Mouse (Mus musculus) liver, embryonic 14.5 days (tissue): ENCODE data around the gene Trim7.

Experiments used
- CTCF ChIP-seq: IDR thresholded peaks from 2 replicates; pipeline ENCODE4 v1.5.1; 2016; ENCODE audit warnings: antibody characterized with exemption, low read depth, control low read depth
- EP300 ChIP-seq: IDR thresholded peaks from 2 replicates; pipeline ENCODE4 v1.6.1; 2016; ENCODE audit warnings: antibody characterized with exemption, low read depth

GRCm38 (mm10) chr11:48826752-48827096 lies 784 bp downstream of the Trim7 start:
- TF ChIP-seq CTCF, result no peak
- TF ChIP-seq EP300, result no peak
